Mouse (Mus musculus) left cerebral cortex, postnatal 14 days (tissue): ENCODE measurements around the gene Tns1. TPM values are rescaled to one million over a fixed set of nuclear protein-coding genes. Genes with fewer than 3 reads are reported as not detected.

Experiments
- DNase-seq, 2 experiments: peaks; one replicate each; pipeline ENCODE4 v3.0.0; 2021 to 2022; ENCODE audit warnings: low spot score in 2 of 2, mixed read lengths in 1 of 2
- intact Hi-C: fragments of 180-260 bp; cut with DNase I; formaldehyde crosslinking; loops from one replicate; pipeline ENCODE4 v1.15.1; 2025
- total RNA-seq, 2 experiments: library from RNA; stranded (reverse); gene quantifications; 2 replicates each; pipeline ENCODE4 v1.2.3; 2021

The Tns1 gene
- total RNA-seq, 2 experiments from 2014 or later, result 30.2 to 39.1 TPM

- intact Hi-C loops, result no loop called here
- no peak for DNase-seq
These were observed 80.6 kb downstream of the Tns1 start for GRCm38 (mm10) chr1:74043584-74044105.

- intact Hi-C loops, result no loop called here
These were observed 81.4 kb downstream of the Tns1 start for GRCm38 (mm10) chr1:74042711-74043467.

GRCm38 (mm10) chr1:74041692-74042091 is 82.6 kb downstream of the Tns1 start:
- no peak for DNase-seq
- intact Hi-C loops, result no loop called here

More at GRCm38 (mm10) chr1:74042711-74043467, 81.4 kb downstream of the Tns1 start:
- DNase-seq, result peak; percentile 63 to 75

GRCm38 (mm10) chr1:74041178-74041577 is 83.1 kb downstream of the Tns1 start:
- intact Hi-C loops, result no loop called here
- no peak for DNase-seq

GRCm38 (mm10) chr1:74036560-74037390 is 87.5 kb downstream of the Tns1 start:
- no peak for DNase-seq
- intact Hi-C loops, result no loop called here

GRCm38 (mm10) chr1:74035912-74036489 is 88.2 kb downstream of the Tns1 start:
- intact Hi-C loops, result no loop called here
- DNase-seq, result no peak

GRCm38 (mm10) chr1:74035487-74035886 is 88.8 kb downstream of the Tns1 start:
- DNase-seq, result no peak
- intact Hi-C loops, result no loop called here

GRCm38 (mm10) chr1:74034736-74035135 is 89.5 kb downstream of the Tns1 start:
- no peak for DNase-seq
- intact Hi-C loops, result no loop called here

- intact Hi-C loops, result no loop called here
- no peak for DNase-seq
These were observed 90.0 kb downstream of the Tns1 start for GRCm38 (mm10) chr1:74034211-74034610.

- intact Hi-C loops, result no loop called here
- no peak for DNase-seq
These were observed 90.8 kb downstream of the Tns1 start for GRCm38 (mm10) chr1:74033407-74033806.

GRCm38 (mm10) chr1:74032966-74033365 is 91.3 kb downstream of the Tns1 start:
- intact Hi-C loops, result no loop called here
- DNase-seq, result no peak

GRCm38 (mm10) chr1:74031771-74032609 is 92.3 kb downstream of the Tns1 start:
- no peak for DNase-seq

GRCm38 (mm10) chr1:74030901-74031360 is 93.3 kb downstream of the Tns1 start:
- intact Hi-C loops, result no loop called here
- no peak for DNase-seq

More at GRCm38 (mm10) chr1:74031771-74032609, 92.3 kb downstream of the Tns1 start:
- intact Hi-C loops, result no loop called here

- no peak for DNase-seq
These were observed 94.0 kb downstream of the Tns1 start for GRCm38 (mm10) chr1:74030285-74030684.

GRCm38 (mm10) chr1:74029669-74030068 is 94.6 kb downstream of the Tns1 start:
- intact Hi-C loops, result no loop called here
- no peak for DNase-seq

More at GRCm38 (mm10) chr1:74030285-74030684, 94.0 kb downstream of the Tns1 start:
- intact Hi-C loops, result no loop called here

GRCm38 (mm10) chr1:74028881-74029266 is 95.4 kb downstream of the Tns1 start:
- intact Hi-C loops, result no loop called here
- DNase-seq, result no peak

GRCm38 (mm10) chr1:74028118-74028880 is 96.0 kb downstream of the Tns1 start:
- DNase-seq, result no peak
- intact Hi-C loops, result no loop called here

GRCm38 (mm10) chr1:74027559-74028091 is 96.6 kb downstream of the Tns1 start:
- intact Hi-C loops, result no loop called here
- no peak for DNase-seq
